Mouse (Mus musculus) cerebral cortex, adult 2 months (tissue): Measurements from ENCODE around the gene Gadd45g.

Experiments used
- WGBS: fragments of 180-500 bp; shearing (Covaris S2); methylation state at CpG from one replicate; pipeline ENCODE4 v1.1.7; 2018; 5-methylcytosine and 5-hydroxymethylcytosine counted together

Gadd45g gene

GRCm38 (mm10) chr13:51853301-51854243 lies 7.1 kb downstream of the Gadd45g start:
- WGBS = 66% methylated on average over 16 of the region's 16 CpGs

GRCm38 (mm10) chr13:51855584-51855983 lies 9.1 kb downstream of the Gadd45g start:
- 86% methylated on average over 5 of the region's 5 CpGs for WGBS

- WGBS = 80% methylated on average over 5 of the region's 5 CpGs
Measured at GRCm38 (mm10) chr13:51857156-51857555, 10.7 kb downstream of the Gadd45g start.

- WGBS = 64% methylated on average over 4 of the region's 4 CpGs
Measured at GRCm38 (mm10) chr13:51858475-51858874, 12.0 kb downstream of the Gadd45g start.

- WGBS = 94% methylated on average over 8 of the region's 8 CpGs
Measured at GRCm38 (mm10) chr13:51859174-51859573, 12.7 kb downstream of the Gadd45g start.

GRCm38 (mm10) chr13:51859798-51860197 lies 13.3 kb downstream of the Gadd45g start:
- 78% methylated on average over 3 of the region's 3 CpGs for WGBS

GRCm38 (mm10) chr13:51862750-51863149 lies 16.3 kb downstream of the Gadd45g start:
- 79% methylated on average over 1 of the region's 1 CpGs for WGBS

- 77% methylated on average over 11 of the region's 11 CpGs for WGBS
Measured at GRCm38 (mm10) chr13:51866151-51866659, 19.7 kb downstream of the Gadd45g start.

GRCm38 (mm10) chr13:51868491-51869128 lies 22.1 kb downstream of the Gadd45g start:
- 29% methylated on average over 12 of the region's 12 CpGs for WGBS

- 67% methylated on average over 9 of the region's 9 CpGs for WGBS
Measured at GRCm38 (mm10) chr13:51869129-51869491, 22.6 kb downstream of the Gadd45g start.

- WGBS = 90% methylated on average over 4 of the region's 4 CpGs
Measured at GRCm38 (mm10) chr13:51871148-51871547, 24.7 kb downstream of the Gadd45g start.

GRCm38 (mm10) chr13:51872252-51872962 lies 25.9 kb downstream of the Gadd45g start:
- 84% methylated on average over 9 of the region's 9 CpGs for WGBS

- 95% methylated on average over 9 of the region's 9 CpGs for WGBS
Measured at GRCm38 (mm10) chr13:51872963-51873514, 26.6 kb downstream of the Gadd45g start.

GRCm38 (mm10) chr13:51873786-51874185 lies 27.3 kb downstream of the Gadd45g start:
- WGBS = 94% methylated on average over 5 of the region's 5 CpGs

GRCm38 (mm10) chr13:51876131-51876530 lies 29.7 kb downstream of the Gadd45g start:
- WGBS = 88% methylated on average over 12 of the region's 12 CpGs

GRCm38 (mm10) chr13:51878806-51879205 lies 32.3 kb downstream of the Gadd45g start:
- WGBS = 60% methylated on average over 8 of the region's 8 CpGs

- 96% methylated on average over 3 of the region's 3 CpGs for WGBS
Measured at GRCm38 (mm10) chr13:51879571-51879970, 33.1 kb downstream of the Gadd45g start.

- 72% methylated on average over 4 of the region's 4 CpGs for WGBS
Measured at GRCm38 (mm10) chr13:51880019-51880418, 33.5 kb downstream of the Gadd45g start.

- 64% methylated on average over 11 of the region's 11 CpGs for whole genome bisulfite sequencing
Measured at GRCm38 (mm10) chr13:51881271-51882128, 35.0 kb downstream of the Gadd45g start.

GRCm38 (mm10) chr13:51882218-51882617 lies 35.7 kb downstream of the Gadd45g start:
- WGBS = 84% methylated on average over 3 of the region's 3 CpGs

- WGBS = 87% methylated on average over 5 of the region's 5 CpGs
Measured at GRCm38 (mm10) chr13:51884250-51884649, 37.8 kb downstream of the Gadd45g start.
